Mouse (Mus musculus) bone marrow, adult 2 months (tissue): ENCODE data around the gene Prkrip1.

Experiments used
- CTCF ChIP-seq: fragments of 200-500 bp; IDR thresholded peaks from 2 replicates; pipeline ENCODE4 v1.5.1; 2011; ENCODE audit warnings: low read length, control low read depth; ENCODE audit not compliant: control insufficient read depth, insufficient read depth
- POLR2A ChIP-seq: fragments of 200-500 bp; IDR thresholded peaks from 2 replicates; pipeline ENCODE4 v1.6.1; 2011; ENCODE audit warnings: low read depth, mild to moderate bottlenecking, control low read depth, low read length, borderline replicate concordance; ENCODE audit not compliant: control insufficient read depth

DNA sequence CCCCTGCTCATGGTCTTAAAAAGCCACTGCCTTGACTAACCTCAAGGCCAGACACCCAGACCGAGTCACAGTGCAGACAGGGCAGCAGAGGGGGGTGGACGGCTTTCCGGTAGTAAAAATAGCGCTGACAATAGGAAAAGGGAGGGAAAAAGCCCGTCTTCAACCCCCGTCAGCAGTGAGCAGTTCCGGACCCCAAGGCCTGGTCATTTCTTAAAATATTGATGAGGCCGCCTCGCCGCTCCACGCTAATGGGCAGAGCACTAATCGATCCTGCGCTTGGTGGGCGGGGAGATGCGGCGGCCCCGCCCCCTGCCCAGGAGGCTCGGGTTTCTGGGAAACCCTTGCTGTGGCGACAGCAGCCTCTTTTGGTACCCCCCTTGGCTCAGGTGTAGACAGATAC is 38.8 kb upstream of the Prkrip1 start:
- TF ChIP-seq POLR2A (no peak), CTCF (no peak)
